Mouse (Mus musculus) embryonic facial prominence, embryonic 11.5 days (tissue): ENCODE data around the gene Slc25a45. TPM values are rescaled to one million over a fixed set of nuclear protein-coding genes. Genes with fewer than 3 reads are reported as not detected.

Experiments
- ATAC-seq: fragments of 200-750 bp; cut with Nextera tagmentation; replicated peaks from 2 replicates; pipeline ENCODE4 v1.8.0; 2017; ENCODE audit warnings: low read depth; ENCODE audit not compliant: insufficient number of reproducible peaks, low FRiP score, low TSS enrichment
- DNase-seq: peaks from one replicate; pipeline ENCODE4 v3.0.0-alpha.2; 2015; ENCODE audit warnings: low spot score
- H3K27ac ChIP-seq: fragments of 300-500 bp; sonication (generic); replicated peaks from 2 replicates; pipeline ENCODE4 v1.5.1; 2014; ENCODE audit warnings: mild to moderate bottlenecking, low read depth, low read length, control low read depth
- H3K27me3 ChIP-seq: fragments of 300-500 bp; sonication (generic); 2 replicates; pipeline ENCODE4 v1.6.1; 2014; ENCODE audit warnings: mild to moderate bottlenecking, low read length, moderate library complexity, mixed read lengths; ENCODE audit not compliant: control insufficient read depth, insufficient read depth
- H3K36me3 ChIP-seq: fragments of 300-500 bp; sonication (generic); replicated peaks from 2 replicates; pipeline ENCODE4 v1.6.1; 2014; ENCODE audit warnings: low read depth, mild to moderate bottlenecking, low read length, moderate library complexity, mixed read lengths; ENCODE audit not compliant: control insufficient read depth, insufficient read depth
- H3K4me1 ChIP-seq: fragments of 300-500 bp; sonication (generic); 2 replicates; pipeline ENCODE4 v1.6.1; 2014; ENCODE audit warnings: low read length, mixed read lengths; ENCODE audit not compliant: control insufficient read depth, insufficient read depth
- H3K4me2 ChIP-seq: fragments of 300-500 bp; sonication (generic); 2 replicates; pipeline ENCODE4 v1.6.1; 2014; ENCODE audit warnings: low read depth, mild to moderate bottlenecking, control low read depth, low read length, moderate library complexity
- H3K4me3 ChIP-seq: fragments of 300-500 bp; sonication (generic); 2 replicates; pipeline ENCODE4 v1.5.1; 2014; ENCODE audit warnings: low read depth, low read length, control low read depth
- H3K9ac ChIP-seq: fragments of 300-500 bp; sonication (generic); replicated peaks from 2 replicates; pipeline ENCODE4 v1.6.1; 2014; ENCODE audit warnings: mild to moderate bottlenecking, control low read depth, low read length
- H3K9me3 ChIP-seq: fragments of 300-500 bp; sonication (generic); replicated peaks from 2 replicates; pipeline ENCODE4 v1.6.1; 2016; ENCODE audit warnings: mild to moderate bottlenecking, low read length, inconsistent platforms, mixed read lengths; ENCODE audit not compliant: control insufficient read depth
- WGBS: fragments of 180-500 bp; shearing (Covaris S2); extraction: QIAGEN DNeasy Blood & Tissue Kit; methylation state at CpG from one replicate; pipeline ENCODE4 v1.1.7; 2014; 5-methylcytosine and 5-hydroxymethylcytosine counted together
- polyA plus RNA-seq: library from polyadenylated mRNA; unstranded; fragments of >200 nt; fragmentation: Nextera tagmentation; extraction: Ambion mirVana; gene quantifications from 2 replicates; pipeline ENCODE4 v1.2.1, GENCODE M21; 2014

Gene Slc25a45
- polyA plus RNA-seq, 1 experiment from 2014 or later = 0.87 TPM

- peak; percentile 43 for DNase-seq
These were observed 8.2 kb downstream of the Slc25a45 start for GRCm38 (mm10) chr19:5885838-5886237.

GRCm38 (mm10) chr19:5887234-5887815 is 9.7 kb downstream of the Slc25a45 start:
- H3K36me3 ChIP-seq = no peaks in the 10 kb centered on the region
- no peak overlapping the region for H3K4me3 ChIP-seq
- DNase-seq (no peak), ATAC-seq (no peak)
- H3K9ac ChIP-seq = no peak overlapping the region
- no peaks in the 10 kb centered on the region for H3K9me3 ChIP-seq
- H3K27me3 ChIP-seq = no peaks in the 10 kb centered on the region
- no peaks in the 10 kb centered on the region for H3K4me1 ChIP-seq
- WGBS = 85% methylated on average over 3 of the region's 3 CpGs
- H3K27ac ChIP-seq = no peak overlapping the region
- no peak overlapping the region for H3K4me2 ChIP-seq

More at GRCm38 (mm10) chr19:5885838-5886237, 8.2 kb downstream of the Slc25a45 start:
- Histone ChIP-seq H3K9me3 (no peaks in the 10 kb centered on the region), H3K4me1 (no peaks in the 10 kb centered on the region), H3K4me2 (no peak overlapping the region), H3K27me3 (no peaks in the 10 kb centered on the region), H3K9ac (no peak overlapping the region), H3K27ac (no peak overlapping the region), H3K36me3 (no peaks in the 10 kb centered on the region), H3K4me3 (no peak overlapping the region)
- WGBS = 58% methylated on average over 4 of the region's 4 CpGs
- no peak for ATAC-seq

GRCm38 (mm10) chr19:5889211-5889610 is 11.6 kb downstream of the Slc25a45 start:
- Histone ChIP-seq H3K4me3 (no peak overlapping the region), H3K27me3 (no peaks in the 10 kb centered on the region), H3K9me3 (no peaks in the 10 kb centered on the region), H3K4me1 (peaks cover 2% of the 10 kb centered on the region; the same call in 1 of the 2 replicates), H3K27ac (no peak overlapping the region), H3K9ac (no peak overlapping the region), H3K36me3 (no peaks in the 10 kb centered on the region), H3K4me2 (no peak overlapping the region)
- WGBS = 82% methylated on average over 4 of the region's 4 CpGs
- no peak for ATAC-seq
- no peak for DNase-seq

- H3K9ac ChIP-seq = no peak overlapping the region
- no peak overlapping the region for H3K27ac ChIP-seq
- ATAC-seq (no peak), DNase-seq (no peak)
- H3K9me3 ChIP-seq = no peaks in the 10 kb centered on the region
- 92% methylated on average over 12 of the region's 12 CpGs for WGBS
- no peak overlapping the region for H3K4me2 ChIP-seq
- H3K4me3 ChIP-seq = no peak overlapping the region
- no peaks in the 10 kb centered on the region for H3K27me3 ChIP-seq
- H3K36me3 ChIP-seq = no peaks in the 10 kb centered on the region
- peaks cover 2% of the 10 kb centered on the region; the same call in 1 of the 2 replicates for H3K4me1 ChIP-seq
These were observed 14.1 kb downstream of the Slc25a45 start for GRCm38 (mm10) chr19:5891521-5892258.

GRCm38 (mm10) chr19:5892262-5892661 is 14.7 kb downstream of the Slc25a45 start:
- H3K27ac ChIP-seq = no peak overlapping the region
- H3K4me2 ChIP-seq = no peak overlapping the region
- WGBS = 93% methylated on average over 7 of the region's 7 CpGs
- no peak overlapping the region for H3K4me3 ChIP-seq
- H3K9me3 ChIP-seq = no peaks in the 10 kb centered on the region
- no peak overlapping the region for H3K9ac ChIP-seq
- peaks cover 2% of the 10 kb centered on the region; the same call in 1 of the 2 replicates for H3K4me1 ChIP-seq
- no peak for ATAC-seq
- no peaks in the 10 kb centered on the region for H3K27me3 ChIP-seq
- no peak for DNase-seq
- no peaks in the 10 kb centered on the region for H3K36me3 ChIP-seq

GRCm38 (mm10) chr19:5892735-5893134 is 15.1 kb downstream of the Slc25a45 start:
- Histone ChIP-seq H3K4me1 (peaks cover 2% of the 10 kb centered on the region; the same call in 1 of the 2 replicates), H3K27me3 (no peaks in the 10 kb centered on the region), H3K9ac (peak overlapping the region; percentile 76), H3K9me3 (no peaks in the 10 kb centered on the region), H3K36me3 (no peaks in the 10 kb centered on the region), H3K27ac (no peak overlapping the region), H3K4me2 (peak overlapping the region; percentile 84; the same call in 1 of the 2 replicates), H3K4me3 (no peak overlapping the region; the same call in 1 of the 2 replicates)
- 95% methylated on average over 13 of the region's 13 CpGs for WGBS
- ATAC-seq = no peak
- DNase-seq = no peak

GRCm38 (mm10) chr19:5893282-5894001 is 15.8 kb downstream of the Slc25a45 start:
- no peak overlapping the region for H3K27ac ChIP-seq
- H3K9me3 ChIP-seq = no peaks in the 10 kb centered on the region
- H3K4me3 ChIP-seq = peak overlapping the region; percentile 53
- no peaks in the 10 kb centered on the region for H3K36me3 ChIP-seq
- ATAC-seq = peak; percentile 4
- DNase-seq = no peak
- WGBS = 22% methylated on average over 15 of the region's 31 CpGs
- no peaks in the 10 kb centered on the region for H3K27me3 ChIP-seq
- H3K4me2 ChIP-seq = peak overlapping the region; percentile 84
- H3K9ac ChIP-seq = peak overlapping the region; percentile 76
- peaks cover 2% of the 10 kb centered on the region; the same call in 1 of the 2 replicates for H3K4me1 ChIP-seq
